Mouse (Mus musculus) midbrain, embryonic 15.5 days (tissue): ENCODE results near the gene Il5ra. TPM values are rescaled to one million over a fixed set of nuclear protein-coding genes. Genes with fewer than 3 reads are reported as not detected.
A peak's percentile ranks its signal among the peaks of the same experiment; 100 is the strongest.

Experiments
- ATAC-seq: fragments of 200-750 bp; cut with Nextera tagmentation; replicated peaks from 2 replicates; pipeline ENCODE4 v1.8.0; 2017; ENCODE audit warnings: moderate TSS enrichment
- H3K27ac ChIP-seq: fragments of 300-500 bp; sonication (generic); 2 replicates; pipeline ENCODE4 v1.5.1; 2015; ENCODE audit warnings: mild to moderate bottlenecking, inconsistent platforms
- H3K27me3 ChIP-seq: fragments of 300-500 bp; sonication (generic); replicated peaks from 2 replicates; pipeline ENCODE4 v1.6.1; 2015; ENCODE audit warnings: inconsistent platforms
- H3K36me3 ChIP-seq: fragments of 300-500 bp; sonication (generic); replicated peaks from 2 replicates; pipeline ENCODE4 v1.6.1; 2015; ENCODE audit warnings: inconsistent platforms
- H3K4me1 ChIP-seq: fragments of 300-500 bp; sonication (generic); 2 replicates; pipeline ENCODE4 v1.6.1; 2015; ENCODE audit warnings: inconsistent platforms
- H3K4me2 ChIP-seq: fragments of 300-500 bp; sonication (generic); 2 replicates; pipeline ENCODE4 v1.6.1; 2015; ENCODE audit warnings: inconsistent platforms, mild to moderate bottlenecking, moderate library complexity
- H3K4me3 ChIP-seq: fragments of 300-500 bp; sonication (generic); 2 replicates; pipeline ENCODE4 v1.5.1; 2015; ENCODE audit warnings: mild to moderate bottlenecking, inconsistent platforms
- H3K9ac ChIP-seq: fragments of 300-500 bp; sonication (generic); 2 replicates; pipeline ENCODE4 v1.6.1; 2015; ENCODE audit warnings: mild to moderate bottlenecking, inconsistent platforms
- H3K9me3 ChIP-seq: fragments of 300-500 bp; sonication (generic); 2 replicates; pipeline ENCODE4 v1.6.1; 2016; ENCODE audit warnings: inconsistent platforms
- WGBS: fragments of 180-500 bp; shearing (Covaris S2); methylation state at CpG from one replicate; pipeline ENCODE4 v1.1.7; 2015; ENCODE audit warnings: mixed read lengths; 5-methylcytosine and 5-hydroxymethylcytosine counted together
- polyA plus RNA-seq: library from polyadenylated mRNA; unstranded; fragments of >200 nt; fragmentation: Nextera tagmentation; extraction: Ambion mirVana; gene quantifications from 2 replicates; pipeline ENCODE4 v1.2.1, GENCODE M21; 2015

Il5ra gene
- polyA plus RNA-seq: 0.09 TPM in 1 of 2 replicates, not detected in the other

DNA sequence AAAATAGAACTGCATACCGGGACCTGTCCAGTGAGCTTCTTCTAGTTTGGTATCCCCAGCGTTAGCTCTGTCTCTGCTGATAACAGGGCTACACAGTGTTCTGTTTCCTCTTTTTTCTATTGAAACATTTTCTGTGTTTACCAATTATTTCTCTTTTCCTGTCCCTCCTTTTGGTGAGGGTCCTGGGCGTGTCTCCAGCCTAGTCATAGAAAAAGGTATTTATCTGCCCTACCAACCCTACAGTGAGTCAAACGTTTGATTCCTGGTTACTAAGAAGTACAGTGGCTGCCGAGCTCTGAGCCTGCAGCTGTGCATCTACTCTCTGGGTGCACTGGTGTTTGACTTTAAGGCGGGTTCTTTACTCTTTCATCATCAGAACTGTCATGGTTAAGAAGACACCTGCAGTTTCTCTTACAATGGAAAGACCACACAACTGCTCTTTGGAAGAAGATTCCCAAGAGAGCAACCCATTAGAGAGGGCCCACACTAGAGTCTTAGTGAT is at the start of gene Il5ra:
Il5ra (minus strand) TSS at position 151 of the 502 bp plus-strand sequence.
- Histone ChIP-seq H3K4me3 (no peak within 1 kb of the TSS), H3K27me3 (no peaks in the 10 kb centered on the region), H3K36me3 (no peaks in the 10 kb centered on the region), H3K4me2 (no peak within 1 kb of the TSS), H3K9me3 (no peaks in the 10 kb centered on the region), H3K9ac (no peak within 1 kb of the TSS), H3K4me1 (no peaks in the 10 kb centered on the region), H3K27ac (no peak within 1 kb of the TSS)
- no peak for ATAC-seq
- 77% methylated on average over 6 of the region's 6 CpGs for WGBS

- Histone ChIP-seq H3K9me3 (no peaks in the 10 kb centered on the region), H3K4me1 (peaks cover 10% of the 10 kb centered on the region), H3K4me3 (no peak overlapping the region), H3K36me3 (peaks cover 20% of the 10 kb centered on the region; the same call in 1 of the 2 replicates), H3K27me3 (no peaks in the 10 kb centered on the region), H3K4me2 (no peak overlapping the region), H3K9ac (no peak overlapping the region), H3K27ac (no peak overlapping the region)
- 92% methylated on average over 13 of the region's 13 CpGs for WGBS
- no peak for ATAC-seq
Observed at GRCm38 (mm10) chr6:106794094-106794814, 45.4 kb upstream of the Il5ra start.

- Histone ChIP-seq H3K27ac (no peak overlapping the region), H3K9me3 (no peaks in the 10 kb centered on the region), H3K9ac (no peak overlapping the region), H3K36me3 (peaks cover 26% of the 10 kb centered on the region; the same call in 1 of the 2 replicates), H3K4me2 (no peak overlapping the region), H3K4me3 (no peak overlapping the region), H3K4me1 (peaks cover 4% of the 10 kb centered on the region), H3K27me3 (no peaks in the 10 kb centered on the region)
- no peak for ATAC-seq
- WGBS: 93% methylated on average over 10 of the region's 10 CpGs
Observed at GRCm38 (mm10) chr6:106793621-106794020, 44.8 kb upstream of the Il5ra start.

- Histone ChIP-seq H3K36me3 (peaks cover 31% of the 10 kb centered on the region; the same call in 1 of the 2 replicates), H3K4me2 (no peak overlapping the region), H3K27me3 (no peaks in the 10 kb centered on the region), H3K27ac (no peak overlapping the region), H3K4me1 (no peaks in the 10 kb centered on the region), H3K4me3 (no peak overlapping the region), H3K9me3 (no peaks in the 10 kb centered on the region), H3K9ac (no peak overlapping the region)
- WGBS: 95% methylated on average over 7 of the region's 7 CpGs
- ATAC-seq: no peak
Observed at GRCm38 (mm10) chr6:106793088-106793487, 44.3 kb upstream of the Il5ra start.

GRCm38 (mm10) chr6:106792486-106792885 is 43.6 kb upstream of the Il5ra start:
- Histone ChIP-seq H3K4me2 (no peak overlapping the region), H3K9me3 (no peaks in the 10 kb centered on the region), H3K36me3 (peaks cover 33% of the 10 kb centered on the region; the same call in 1 of the 2 replicates), H3K9ac (no peak overlapping the region), H3K4me3 (no peak overlapping the region), H3K27me3 (no peaks in the 10 kb centered on the region), H3K27ac (no peak overlapping the region), H3K4me1 (no peaks in the 10 kb centered on the region)
- 93% methylated on average over 5 of the region's 5 CpGs for WGBS
- ATAC-seq: no peak

DNA sequence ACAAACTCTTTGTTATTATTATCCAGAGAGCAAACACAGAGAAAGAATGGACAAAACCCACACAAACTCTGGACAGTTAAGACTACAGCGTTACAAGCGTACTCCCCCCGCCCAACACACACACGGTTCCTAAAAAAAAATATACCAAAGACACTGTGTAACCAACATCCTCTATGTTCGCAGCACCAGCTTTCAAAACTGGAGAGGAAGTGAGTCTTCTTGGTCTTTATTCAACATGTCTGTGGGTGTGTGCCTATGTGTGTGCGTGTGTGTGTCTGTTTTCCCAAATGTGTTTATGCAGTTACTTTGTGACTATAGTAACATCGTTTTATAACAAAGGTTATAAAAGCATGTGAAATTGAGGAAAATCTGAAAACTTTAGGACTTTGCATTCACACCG is 42.6 kb upstream of the Il5ra start:
- Histone ChIP-seq H3K4me1 (no peaks in the 10 kb centered on the region), H3K4me2 (no peak overlapping the region), H3K36me3 (peaks cover 38% of the 10 kb centered on the region; the same call in 1 of the 2 replicates), H3K4me3 (no peak overlapping the region), H3K27ac (no peak overlapping the region), H3K9ac (no peak overlapping the region), H3K27me3 (no peaks in the 10 kb centered on the region), H3K9me3 (no peaks in the 10 kb centered on the region)
- ATAC-seq: no peak
- 94% methylated on average over 8 of the region's 8 CpGs for WGBS

DNA sequence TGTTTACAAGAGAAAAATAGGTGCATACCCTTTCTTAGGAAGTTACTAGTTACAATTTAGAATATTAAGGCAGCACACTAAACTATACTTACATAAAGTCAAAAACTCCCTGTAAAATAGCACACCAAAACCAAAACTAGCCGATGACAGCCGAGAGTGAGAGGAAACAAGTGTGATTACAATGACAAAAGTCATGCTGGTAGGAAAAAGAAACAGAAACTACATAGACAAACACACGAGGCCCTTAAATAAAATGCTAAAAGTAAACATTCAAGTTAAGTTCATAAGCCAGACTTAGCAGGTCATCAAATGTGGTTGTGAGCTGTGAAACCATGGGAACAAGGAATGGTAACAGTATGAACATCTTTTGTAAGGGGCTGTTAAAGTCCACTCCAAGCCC is 38.3 kb upstream of the Il5ra start:
- no peaks in the 10 kb centered on the region for H3K4me1 ChIP-seq
- WGBS: 90% methylated on average over 3 of the region's 3 CpGs
- no peak overlapping the region for H3K27ac ChIP-seq
- H3K4me3 ChIP-seq: no peak overlapping the region
- peaks cover 20% of the 10 kb centered on the region; the same call in 1 of the 2 replicates for H3K36me3 ChIP-seq
- no peaks in the 10 kb centered on the region for H3K9me3 ChIP-seq
- H3K9ac ChIP-seq: no peak overlapping the region
- no peak overlapping the region for H3K4me2 ChIP-seq
- ATAC-seq: no peak
- H3K27me3 ChIP-seq: no peaks in the 10 kb centered on the region

GRCm38 (mm10) chr6:106770046-106770445 is 21.2 kb upstream of the Il5ra start:
- no peaks in the 10 kb centered on the region for H3K27me3 ChIP-seq
- peaks cover 15% of the 10 kb centered on the region for H3K4me1 ChIP-seq
- H3K4me2 ChIP-seq: peak overlapping the region; percentile 92
- no peak for ATAC-seq
- H3K27ac ChIP-seq: no peak overlapping the region
- peak overlapping the region; percentile 97 for H3K4me3 ChIP-seq
- 53% methylated on average over 4 of the region's 4 CpGs for WGBS
- peaks cover 4% of the 10 kb centered on the region; the same call in 1 of the 2 replicates for H3K36me3 ChIP-seq
- H3K9ac ChIP-seq: peak overlapping the region; percentile 59
- no peaks in the 10 kb centered on the region for H3K9me3 ChIP-seq

DNA sequence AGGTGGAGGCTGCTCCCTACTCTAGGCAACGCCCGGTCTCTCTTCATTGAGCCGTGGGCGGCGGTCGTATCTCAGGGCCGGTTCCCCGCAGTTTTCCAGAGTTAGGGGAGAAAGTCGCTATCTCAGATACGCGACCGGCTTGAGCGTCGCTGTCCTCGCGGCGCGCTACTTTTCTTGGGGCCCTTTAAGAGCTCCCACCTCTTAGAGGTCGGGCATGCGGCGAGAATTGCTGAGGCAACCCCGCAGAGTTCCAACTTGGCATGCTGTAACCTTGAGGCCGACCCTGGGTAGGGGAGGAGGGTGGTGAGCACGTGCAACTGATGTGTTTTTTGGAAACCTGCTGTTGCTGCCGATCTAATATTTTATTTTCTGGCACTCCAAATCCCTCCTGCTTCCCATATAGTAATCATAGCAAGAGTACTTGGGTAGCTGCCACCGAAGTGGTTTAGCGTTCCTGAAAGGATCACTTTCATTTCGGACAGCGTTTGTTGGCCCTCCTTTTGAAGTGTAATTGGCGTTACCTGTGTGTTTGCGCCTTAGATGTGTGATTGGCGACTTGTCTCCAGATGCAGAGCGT is 20.5 kb upstream of the Il5ra start:
- Histone ChIP-seq H3K9me3 (no peaks in the 10 kb centered on the region), H3K9ac (peak overlapping the region; percentile 59), H3K4me1 (peaks cover 15% of the 10 kb centered on the region), H3K4me3 (peak overlapping the region; percentile 97), H3K27me3 (no peaks in the 10 kb centered on the region), H3K36me3 (peaks cover 4% of the 10 kb centered on the region; the same call in 1 of the 2 replicates), H3K4me2 (peak overlapping the region; percentile 92), H3K27ac (peak overlapping the region; percentile 69; the same call in 1 of the 2 replicates)
- 2% methylated on average over 33 of the region's 33 CpGs for WGBS
- peak; percentile 84 for ATAC-seq

- Histone ChIP-seq H3K4me1 (peaks cover 15% of the 10 kb centered on the region), H3K9me3 (no peaks in the 10 kb centered on the region), H3K9ac (peak within 1 kb of the TSS; percentile 59), H3K4me2 (peak within 1 kb of the TSS; percentile 92), H3K36me3 (peaks cover 4% of the 10 kb centered on the region; the same call in 1 of the 2 replicates), H3K4me3 (peak within 1 kb of the TSS; percentile 97), H3K27ac (peak within 1 kb of the TSS; percentile 69; the same call in 1 of the 2 replicates), H3K27me3 (no peaks in the 10 kb centered on the region)
- WGBS: 9% methylated on average over 35 of the region's 35 CpGs
- ATAC-seq: peak; percentile 100
Observed at GRCm38 (mm10) chr6:106768640-106769289, 19.9 kb upstream of the Il5ra start, which contains the start of gene Trnt1. Gene Trnt1, plus strand, starts transcription at chr6:106769120.

DNA sequence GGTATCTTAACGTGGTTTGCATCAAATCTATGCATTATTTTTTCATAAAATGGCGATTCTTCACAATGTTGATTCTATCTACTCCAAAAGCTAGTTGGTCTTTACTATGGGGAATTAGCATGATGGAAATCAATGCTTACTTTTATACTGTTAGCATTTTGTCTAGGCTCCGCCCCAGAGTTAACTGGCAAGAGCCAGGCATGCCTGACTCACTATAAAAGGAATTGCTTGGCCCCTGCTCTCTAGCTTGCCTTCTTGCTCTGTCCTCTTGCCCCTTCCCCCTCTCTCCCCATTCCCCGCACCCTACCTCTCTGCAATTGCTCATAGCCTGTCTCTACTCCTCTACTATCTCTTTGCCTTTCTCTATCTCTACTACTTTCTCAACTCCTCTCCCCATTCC is 17.9 kb upstream of the Il5ra start:
- no peak overlapping the region for H3K9ac ChIP-seq
- H3K4me1 ChIP-seq: peaks cover 15% of the 10 kb centered on the region
- no peak overlapping the region for H3K27ac ChIP-seq
- no peaks in the 10 kb centered on the region for H3K27me3 ChIP-seq
- no peaks in the 10 kb centered on the region for H3K9me3 ChIP-seq
- no peak overlapping the region for H3K4me2 ChIP-seq
- 81% methylated on average over 4 of the region's 4 CpGs for WGBS
- no peak for ATAC-seq
- H3K36me3 ChIP-seq: no peaks in the 10 kb centered on the region
- H3K4me3 ChIP-seq: no peak overlapping the region

GRCm38 (mm10) chr6:106765892-106766291 is 17.1 kb upstream of the Il5ra start:
- Histone ChIP-seq H3K4me2 (no peak overlapping the region), H3K36me3 (no peaks in the 10 kb centered on the region), H3K27ac (no peak overlapping the region), H3K27me3 (no peaks in the 10 kb centered on the region), H3K4me1 (peaks cover 15% of the 10 kb centered on the region), H3K9ac (no peak overlapping the region), H3K9me3 (no peaks in the 10 kb centered on the region), H3K4me3 (no peak overlapping the region)
- no peak for ATAC-seq
- WGBS: 88% methylated on average over 1 of the region's 1 CpGs
